Mouse (Mus musculus) ES-E14 (cell line): ENCODE data around the gene Prkag2.

Experiments
- CHD2 ChIP-seq: IDR thresholded peaks from 2 replicates; pipeline ENCODE4 v1.6.1; 2014; ENCODE audit warnings: mild to moderate bottlenecking, low read depth, low read length, inconsistent platforms
- HCFC1 ChIP-seq: IDR thresholded peaks from 2 replicates; pipeline ENCODE4 v1.6.1; 2012; ENCODE audit warnings: low read length, inconsistent platforms, borderline replicate concordance; ENCODE audit not compliant: insufficient read depth
- MAFK ChIP-seq: IDR thresholded peaks from 2 replicates; pipeline ENCODE4 v1.6.1; 2014; ENCODE audit warnings: mild to moderate bottlenecking, low read depth, low read length, inconsistent platforms; ENCODE audit not compliant: insufficient read depth
- ZC3H11A ChIP-seq: IDR thresholded peaks from 2 replicates; pipeline ENCODE4 v1.6.1; 2012; ENCODE audit warnings: low read depth, mild to moderate bottlenecking, inconsistent platforms, low read length, borderline replicate concordance
- ZNF384 ChIP-seq: IDR thresholded peaks from 2 replicates; pipeline ENCODE4 v1.6.1; 2012; ENCODE audit warnings: low read depth, low read length, inconsistent platforms

GRCm38 (mm10) chr5:25089258-25089972 is 11.0 kb downstream of the Prkag2 start:
- no peak for TF ChIP-seq MAFK
- no peak for TF ChIP-seq CHD2
- no peak for TF ChIP-seq ZNF384
- no peak for TF ChIP-seq ZC3H11A
- no peak for TF ChIP-seq HCFC1
